Comparison of ENCODE assay signal across 8 mouse cellular contexts in genomic region chr7:75642846-75643563, GRCm38 (mm10).
A peak's percentile ranks its signal among the peaks of the same experiment; 100 is the strongest.
DNase-seq lines count a peak whose midpoint lies in the region; ATAC-seq and TF ChIP-seq lines count a peak whose summit lies in the region.

No protein-coding gene starts in this region.

- no peaks in the 10 kb centered on the region for H3K27me3 ChIP-seq in embryonic facial prominence, embryonic 15.5 days
- no peaks in the 10 kb centered on the region for H3K27me3 ChIP-seq in intestine, postnatal 0 days (replicated peaks; ENCODE audit: control insufficient read depth, insufficient read depth, low read length)
- H3K27me3 ChIP-seq in neural tube, embryonic 14.5 days (ENCODE audit: control insufficient read depth, insufficient read depth, low read length): no peaks in the 10 kb centered on the region

- H3K4me2 ChIP-seq in embryonic facial prominence, embryonic 15.5 days (replicated peaks): peak overlapping the region; percentile 46
- peak overlapping the region; percentile 54 for H3K4me2 ChIP-seq in intestine, postnatal 0 days (replicated peaks; ENCODE audit: low read depth)
- peak overlapping the region; percentile 51 for H3K4me2 ChIP-seq in neural tube, embryonic 14.5 days (ENCODE audit: low read depth, low read length)

- no peaks in the 10 kb centered on the region for H3K9me3 ChIP-seq in embryonic facial prominence, embryonic 15.5 days (replicated peaks)
- H3K9me3 ChIP-seq in intestine, postnatal 0 days (ENCODE audit: control insufficient read depth): no peaks in the 10 kb centered on the region
- no peaks in the 10 kb centered on the region for H3K9me3 ChIP-seq in neural tube, embryonic 14.5 days (ENCODE audit: control insufficient read depth, low read length)

- H3K4me3 ChIP-seq in layer of hippocampus, adult 2 months: peak overlapping the region; percentile 42
- peak overlapping the region; percentile 41 for H3K4me3 ChIP-seq in embryonic facial prominence, embryonic 15.5 days (replicated peaks)
- H3K4me3 ChIP-seq in intestine, postnatal 0 days (ENCODE audit: low read depth, low read length): peak overlapping the region; percentile 17; the same call in 1 of the 2 replicates
- H3K4me3 ChIP-seq in neural tube, embryonic 14.5 days (ENCODE audit: low read depth, low read length): peak overlapping the region; percentile 20

- no peak for TF ChIP-seq CTCF in layer of hippocampus, adult 2 months (conservative IDR thresholded peaks at IDR 0.05)
- TF ChIP-seq CTCF in intestine, postnatal 0 days (IDR thresholded peaks at IDR 0.05; ENCODE audit: low read depth): no peak

- H3K27ac ChIP-seq in layer of hippocampus, adult 2 months: peak overlapping the region; percentile 78; the same call in 1 of the 2 replicates
- H3K27ac ChIP-seq in embryonic facial prominence, embryonic 15.5 days (replicated peaks): peak overlapping the region; percentile 90
- H3K27ac ChIP-seq in intestine, postnatal 0 days (ENCODE audit: low read depth, low read length): no peak overlapping the region
- H3K27ac ChIP-seq in neural tube, embryonic 14.5 days (ENCODE audit: low read depth, low read length): peak overlapping the region; percentile 52; the same call in 1 of the 2 replicates

- 27% methylated on average over 16 of the region's 16 CpGs for WGBS in embryonic facial prominence, embryonic 15.5 days
- WGBS in intestine, postnatal 0 days: 51% methylated on average over 16 of the region's 16 CpGs
- 39% methylated on average over 16 of the region's 16 CpGs for whole genome bisulfite sequencing in neural tube, embryonic 14.5 days

- H3K4me1 ChIP-seq in embryonic facial prominence, embryonic 15.5 days: peaks cover 37% of the 10 kb centered on the region
- peaks cover 13% of the 10 kb centered on the region; the same call in 1 of the 2 replicates for H3K4me1 ChIP-seq in intestine, postnatal 0 days (replicated peaks; ENCODE audit: control insufficient read depth, insufficient read depth, low read length)
- H3K4me1 ChIP-seq in neural tube, embryonic 14.5 days (ENCODE audit: control insufficient read depth, insufficient read depth, low read length): 0 out of 2 replicates have a peak, but pooled peaks cover 3% of the 10 kb centered on the region

- ATAC-seq in embryonic facial prominence, embryonic 15.5 days (ENCODE audit: insufficient number of reproducible peaks, low FRiP score, low TSS enrichment, low read depth): no peak
- ATAC-seq in intestine, postnatal 0 days: no peak
- no peak for ATAC-seq in neural tube, embryonic 14.5 days (ENCODE audit: low read depth)
- no peak for ATAC-seq in erythroblast, adult 5-6 weeks (replicated peaks; ENCODE audit: low FRiP score, poor library complexity, severe bottlenecking)
- ATAC-seq in inflammation-experienced regulatory T-cells, adult 6 months: no peak

- H3K36me3 ChIP-seq in embryonic facial prominence, embryonic 15.5 days: no peaks in the 10 kb centered on the region
- H3K36me3 ChIP-seq in intestine, postnatal 0 days (ENCODE audit: control insufficient read depth, insufficient read depth): no peaks in the 10 kb centered on the region
- no peaks in the 10 kb centered on the region for H3K36me3 ChIP-seq in neural tube, embryonic 14.5 days (ENCODE audit: control insufficient read depth, insufficient read depth, low read length)

- no peak for DNase-seq in layer of hippocampus, adult 2 months (ENCODE audit: low spot score in 2 of 2)
- DNase-seq in layer of hippocampus, postnatal 36 days: no peak
- DNase-seq in spleen, adult 18-20 months: no peak

- 0 out of 2 replicates have a peak overlapping the region, but pooled peaks have one; percentile 6 for H3K9ac ChIP-seq in embryonic facial prominence, embryonic 15.5 days
- H3K9ac ChIP-seq in intestine, postnatal 0 days (ENCODE audit: low read depth, low read length): no peak overlapping the region
- H3K9ac ChIP-seq in neural tube, embryonic 14.5 days (replicated peaks; ENCODE audit: low read depth, low read length): peak overlapping the region; percentile 44
